In genomic region chr10:96786903-96787571, GRCm38 (mm10) we compare ENCODE assay signal across 15 mouse cellular contexts.
DNase-seq lines count a peak whose midpoint lies in the region; ATAC-seq lines count a peak whose summit lies in the region.
"Had no signal": no experiment of that assay in that cellular context is flagged by ENCODE, and none has a peak within 500 bp of the region (broad histone marks: within the 10 kb centered on the region; RNA-seq: fewer than 3 reads in every experiment).

No protein-coding gene starts in this region.

- H3K36me3 ChIP-seq in midbrain, embryonic 11.5 days (ENCODE audit: control insufficient read depth, insufficient read depth, low read length): no peaks in the 10 kb centered on the region
- no peaks in the 10 kb centered on the region for H3K36me3 ChIP-seq in forebrain, embryonic 15.5 days
- H3K36me3 ChIP-seq: embryonic facial prominence, embryonic 15.5 days; heart, embryonic 12.5 days; kidney, embryonic 15.5 days had no signal

- H3K27me3 ChIP-seq in midbrain, embryonic 11.5 days (ENCODE audit: control insufficient read depth, insufficient read depth, low read length): no peaks in the 10 kb centered on the region
- H3K27me3 ChIP-seq in forebrain, embryonic 15.5 days: no peaks in the 10 kb centered on the region
- H3K27me3 ChIP-seq: embryonic facial prominence, embryonic 15.5 days; heart, embryonic 12.5 days; kidney, embryonic 15.5 days had no signal

- DNase-seq in spleen, adult 12 weeks (ENCODE audit: low spot score): peak; percentile 2
- DNase-seq in spleen, postnatal 4 days (ENCODE audit: low spot score in 2 of 2): no peak
- DNase-seq in spleen, adult 18-20 months: peak; percentile 29 to 34
- no peak for DNase-seq in midbrain, embryonic 11.5 days (ENCODE audit: low spot score, missing footprints)
- DNase-seq in cerebellum, adult 8-10 months: no peak
- DNase-seq in gastrocnemius, postnatal 4 days (ENCODE audit: low spot score in 2 of 2): no peak
- DNase-seq: cerebellum, postnatal 25 days had no signal

- no peaks in the 10 kb centered on the region for H3K9me3 ChIP-seq in midbrain, embryonic 11.5 days (ENCODE audit: control insufficient read depth, low read length)
- no peaks in the 10 kb centered on the region for H3K9me3 ChIP-seq in forebrain, embryonic 15.5 days
- H3K9me3 ChIP-seq: embryonic facial prominence, embryonic 15.5 days; heart, embryonic 12.5 days; kidney, embryonic 15.5 days had no signal

- H3K4me3 ChIP-seq in midbrain, embryonic 11.5 days (ENCODE audit: low read depth, low read length): no peak overlapping the region
- H3K4me3 ChIP-seq in forebrain, embryonic 15.5 days: no peak overlapping the region
- H3K4me3 ChIP-seq: embryonic facial prominence, embryonic 15.5 days; heart, embryonic 12.5 days; kidney, embryonic 15.5 days had no signal

- no peaks in the 10 kb centered on the region for H3K4me1 ChIP-seq in midbrain, embryonic 11.5 days (ENCODE audit: control insufficient read depth, insufficient read depth, low read length)
- H3K4me1 ChIP-seq in forebrain, embryonic 15.5 days: no peaks in the 10 kb centered on the region
- H3K4me1 ChIP-seq: embryonic facial prominence, embryonic 15.5 days; heart, embryonic 12.5 days had no signal

- no peak overlapping the region for H3K27ac ChIP-seq in midbrain, embryonic 11.5 days (ENCODE audit: low read depth, low read length)
- H3K27ac ChIP-seq in forebrain, embryonic 15.5 days (replicated peaks): no peak overlapping the region
- H3K27ac ChIP-seq: embryonic facial prominence, embryonic 15.5 days; hindbrain, embryonic 14.5 days; kidney, embryonic 15.5 days; macrophage had no signal

- H3K9ac ChIP-seq in midbrain, embryonic 11.5 days (ENCODE audit: low read length): no peak overlapping the region
- no peak overlapping the region for H3K9ac ChIP-seq in forebrain, embryonic 15.5 days (replicated peaks)
- H3K9ac ChIP-seq: embryonic facial prominence, embryonic 15.5 days; heart, embryonic 12.5 days; hindbrain, embryonic 14.5 days; kidney, embryonic 15.5 days had no signal

- peak; percentile 96 to 98 for ATAC-seq in hematopoietic stem cell, adult 5-6 weeks (replicated peaks in 1 of 2; ENCODE audit: insufficient read depth in 1 of 2, low FRiP score in 2 of 2, low TSS enrichment in 1 of 2, low read depth in 1 of 2, poor library complexity in 2 of 2, severe bottlenecking in 2 of 2)
- no peak for ATAC-seq in midbrain, embryonic 11.5 days (ENCODE audit: low FRiP score)
- no peak for ATAC-seq in forebrain, embryonic 15.5 days (replicated peaks)

- 79% methylated on average over 8 of the region's 8 CpGs for WGBS in midbrain, embryonic 11.5 days
- 87% methylated on average over 8 of the region's 8 CpGs for WGBS in forebrain, embryonic 15.5 days

- no peak overlapping the region for H3K4me2 ChIP-seq in midbrain, embryonic 11.5 days
- H3K4me2 ChIP-seq in forebrain, embryonic 15.5 days (replicated peaks): no peak overlapping the region
- H3K4me2 ChIP-seq: embryonic facial prominence, embryonic 15.5 days; heart, embryonic 12.5 days; hindbrain, embryonic 14.5 days; kidney, embryonic 15.5 days; liver, embryonic 11.5 days had no signal

Comparison
In these comparisons a context has a peak if more than half of its experiments do, and no peak if none do; other contexts are left out.
1. DNase-seq: peak in spleen, adult 12 weeks (single experiment) and spleen, adult 18-20 months (2 of 2); none in spleen, postnatal 4 days (0 of 2), midbrain, embryonic 11.5 days (single experiment), cerebellum, adult 8-10 months (single experiment) and gastrocnemius, postnatal 4 days (0 of 2).
2. ATAC-seq: peak in hematopoietic stem cell, adult 5-6 weeks (2 of 2); none in midbrain, embryonic 11.5 days (single experiment) and forebrain, embryonic 15.5 days (single experiment).